Mouse (Mus musculus): ENCODE measurements around the gene Ccdc157. TPM values are rescaled to one million over a fixed set of nuclear protein-coding genes. Genes with fewer than 3 reads are reported as not detected.
A peak's percentile ranks its signal among the peaks of the same experiment; 100 is the strongest.

Ccdc157 gene
- polyA plus RNA-seq, 1 experiment from 2014 or later: 2.4 TPM

DNA sequence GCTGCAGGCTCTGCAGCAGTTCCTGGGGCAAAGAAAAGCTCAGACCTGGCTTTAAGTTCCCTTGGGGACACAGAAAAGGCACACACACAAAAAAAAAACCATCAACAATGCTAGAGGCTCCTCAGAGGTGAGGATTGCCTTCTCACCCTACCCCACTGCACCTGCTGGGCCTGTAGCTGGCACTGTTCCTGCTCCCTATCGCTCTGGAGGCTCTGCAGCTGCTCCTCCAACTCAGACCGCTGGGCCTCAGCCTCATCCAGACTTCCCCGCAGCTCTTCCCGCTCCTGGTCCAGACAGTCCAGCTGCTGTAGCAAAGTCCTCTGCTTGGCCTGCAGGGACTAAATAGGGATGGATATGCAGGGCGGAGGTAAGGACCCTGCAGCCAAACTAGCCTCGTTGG, 13.7 kb downstream of the Ccdc157 start:
- WGBS: 78% methylated on average over 6 of the region's 6 CpGs
- no peak for ATAC-seq
- Histone ChIP-seq H3K27ac (ENCODE audit: low read depth, low read length) (no peak overlapping the region), H3K36me3 (ENCODE audit: control insufficient read depth, insufficient read depth, low read length) (peaks cover 35% of the 10 kb centered on the region), H3K4me1 (ENCODE audit: control insufficient read depth, insufficient read depth, low read length) (no peaks in the 10 kb centered on the region), H3K9me3 (replicated peaks; ENCODE audit: control insufficient read depth, low read length) (no peaks in the 10 kb centered on the region), H3K4me2 (ENCODE audit: low read length) (no peak overlapping the region), H3K4me3 (ENCODE audit: low read depth, low read length) (no peak overlapping the region), H3K27me3 (replicated peaks; ENCODE audit: control insufficient read depth, insufficient read depth, low read length) (no peaks in the 10 kb centered on the region), H3K9ac (ENCODE audit: low read length) (no peak overlapping the region)
- DNase-seq (ENCODE audit: low spot score): no peak

DNA sequence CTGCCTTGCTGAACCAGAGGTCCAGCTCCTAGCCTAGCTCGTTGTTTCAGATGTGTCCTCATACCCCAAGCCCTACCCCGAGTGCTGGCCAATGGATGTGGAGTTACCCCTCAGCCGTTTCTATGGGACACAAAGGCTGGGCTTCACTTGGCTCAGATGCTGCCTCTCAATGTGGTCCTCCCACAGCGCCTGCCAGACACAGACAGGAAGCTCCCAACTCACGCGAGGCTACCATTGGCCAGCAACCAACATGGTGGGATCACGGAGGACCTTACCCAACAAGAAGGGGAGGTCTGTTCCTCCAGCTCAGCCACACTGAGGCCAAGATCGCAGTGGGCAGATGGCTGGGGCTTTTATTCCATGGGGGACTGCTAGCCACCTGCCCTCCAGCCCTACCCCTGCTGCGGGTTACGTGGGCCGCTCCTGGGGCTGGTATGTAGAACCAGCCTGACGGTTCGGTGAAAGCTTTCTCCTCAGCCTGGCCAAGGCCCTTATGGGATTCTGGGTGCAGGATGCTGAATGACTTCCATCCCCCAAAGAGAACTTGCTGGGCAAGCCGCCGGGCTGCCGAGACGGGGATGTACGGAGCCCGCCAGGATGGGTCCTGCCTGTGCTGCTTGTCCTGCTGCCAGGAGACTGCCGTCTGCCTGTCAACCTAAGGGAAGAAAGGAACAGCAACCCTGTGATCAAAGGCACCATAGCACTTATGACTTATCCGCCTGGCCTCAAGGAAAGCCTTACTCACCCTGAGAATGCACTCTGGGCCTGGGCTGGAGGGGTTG, 16.6 kb downstream of the Ccdc157 start:
- no peak for DNase-seq (ENCODE audit: low spot score)
- ATAC-seq: no peak
- Histone ChIP-seq H3K4me1 (ENCODE audit: control insufficient read depth, insufficient read depth, low read length) (no peaks in the 10 kb centered on the region), H3K4me2 (ENCODE audit: low read length) (no peak overlapping the region), H3K9me3 (replicated peaks; ENCODE audit: control insufficient read depth, low read length) (no peaks in the 10 kb centered on the region), H3K36me3 (ENCODE audit: control insufficient read depth, insufficient read depth, low read length) (peaks cover 64% of the 10 kb centered on the region), H3K27me3 (replicated peaks; ENCODE audit: control insufficient read depth, insufficient read depth, low read length) (no peaks in the 10 kb centered on the region), H3K9ac (ENCODE audit: low read length) (no peak overlapping the region), H3K27ac (ENCODE audit: low read depth, low read length) (no peak overlapping the region), H3K4me3 (ENCODE audit: low read depth, low read length) (no peak overlapping the region)
- WGBS: 92% methylated on average over 21 of the region's 21 CpGs

GRCm38 (mm10) chr11:4142352-4142751, 17.7 kb downstream of the Ccdc157 start:
- WGBS: 88% methylated on average over 4 of the region's 4 CpGs
- H3K27me3 ChIP-seq (replicated peaks; ENCODE audit: control insufficient read depth, insufficient read depth, low read length): no peaks in the 10 kb centered on the region
- H3K9ac ChIP-seq (ENCODE audit: low read length): no peak overlapping the region
- DNase-seq (ENCODE audit: low spot score): no peak
- ATAC-seq: no peak
- H3K4me2 ChIP-seq (ENCODE audit: low read length): no peak overlapping the region
- peaks cover 73% of the 10 kb centered on the region for H3K36me3 ChIP-seq (ENCODE audit: control insufficient read depth, insufficient read depth, low read length)
- no peaks in the 10 kb centered on the region for H3K4me1 ChIP-seq (ENCODE audit: control insufficient read depth, insufficient read depth, low read length)
- H3K27ac ChIP-seq (ENCODE audit: low read depth, low read length): no peak overlapping the region
- H3K4me3 ChIP-seq (ENCODE audit: low read depth, low read length): no peak overlapping the region
- no peaks in the 10 kb centered on the region for H3K9me3 ChIP-seq (replicated peaks; ENCODE audit: control insufficient read depth, low read length)

GRCm38 (mm10) chr11:4141505-4141904, 18.6 kb downstream of the Ccdc157 start:
- no peak overlapping the region for H3K4me2 ChIP-seq (ENCODE audit: low read length)
- H3K27ac ChIP-seq (ENCODE audit: low read depth, low read length): no peak overlapping the region
- DNase-seq (ENCODE audit: low spot score) (no peak), ATAC-seq (no peak)
- peaks cover 4% of the 10 kb centered on the region; the same call in 1 of the 2 replicates for H3K4me1 ChIP-seq (ENCODE audit: control insufficient read depth, insufficient read depth, low read length)
- H3K4me3 ChIP-seq (ENCODE audit: low read depth, low read length): no peak overlapping the region
- no peak overlapping the region for H3K9ac ChIP-seq (ENCODE audit: low read length)
- peaks cover 73% of the 10 kb centered on the region for H3K36me3 ChIP-seq (ENCODE audit: control insufficient read depth, insufficient read depth, low read length)
- H3K9me3 ChIP-seq (replicated peaks; ENCODE audit: control insufficient read depth, low read length): no peaks in the 10 kb centered on the region
- no peaks in the 10 kb centered on the region for H3K27me3 ChIP-seq (replicated peaks; ENCODE audit: control insufficient read depth, insufficient read depth, low read length)

GRCm38 (mm10) chr11:4138964-4139363, 21.1 kb downstream of the Ccdc157 start:
- Histone ChIP-seq H3K4me2 (ENCODE audit: low read length) (no peak overlapping the region), H3K4me1 (ENCODE audit: control insufficient read depth, insufficient read depth, low read length) (peaks cover 11% of the 10 kb centered on the region; the same call in 1 of the 2 replicates), H3K36me3 (ENCODE audit: control insufficient read depth, insufficient read depth, low read length) (peaks cover 63% of the 10 kb centered on the region), H3K27me3 (replicated peaks; ENCODE audit: control insufficient read depth, insufficient read depth, low read length) (no peaks in the 10 kb centered on the region), H3K9ac (ENCODE audit: low read length) (no peak overlapping the region), H3K9me3 (replicated peaks; ENCODE audit: control insufficient read depth, low read length) (no peaks in the 10 kb centered on the region), H3K4me3 (ENCODE audit: low read depth, low read length) (no peak overlapping the region), H3K27ac (ENCODE audit: low read depth, low read length) (no peak overlapping the region)
- WGBS: 78% methylated on average over 2 of the region's 2 CpGs
- no peak for ATAC-seq
- DNase-seq (ENCODE audit: low spot score): no peak

DNA sequence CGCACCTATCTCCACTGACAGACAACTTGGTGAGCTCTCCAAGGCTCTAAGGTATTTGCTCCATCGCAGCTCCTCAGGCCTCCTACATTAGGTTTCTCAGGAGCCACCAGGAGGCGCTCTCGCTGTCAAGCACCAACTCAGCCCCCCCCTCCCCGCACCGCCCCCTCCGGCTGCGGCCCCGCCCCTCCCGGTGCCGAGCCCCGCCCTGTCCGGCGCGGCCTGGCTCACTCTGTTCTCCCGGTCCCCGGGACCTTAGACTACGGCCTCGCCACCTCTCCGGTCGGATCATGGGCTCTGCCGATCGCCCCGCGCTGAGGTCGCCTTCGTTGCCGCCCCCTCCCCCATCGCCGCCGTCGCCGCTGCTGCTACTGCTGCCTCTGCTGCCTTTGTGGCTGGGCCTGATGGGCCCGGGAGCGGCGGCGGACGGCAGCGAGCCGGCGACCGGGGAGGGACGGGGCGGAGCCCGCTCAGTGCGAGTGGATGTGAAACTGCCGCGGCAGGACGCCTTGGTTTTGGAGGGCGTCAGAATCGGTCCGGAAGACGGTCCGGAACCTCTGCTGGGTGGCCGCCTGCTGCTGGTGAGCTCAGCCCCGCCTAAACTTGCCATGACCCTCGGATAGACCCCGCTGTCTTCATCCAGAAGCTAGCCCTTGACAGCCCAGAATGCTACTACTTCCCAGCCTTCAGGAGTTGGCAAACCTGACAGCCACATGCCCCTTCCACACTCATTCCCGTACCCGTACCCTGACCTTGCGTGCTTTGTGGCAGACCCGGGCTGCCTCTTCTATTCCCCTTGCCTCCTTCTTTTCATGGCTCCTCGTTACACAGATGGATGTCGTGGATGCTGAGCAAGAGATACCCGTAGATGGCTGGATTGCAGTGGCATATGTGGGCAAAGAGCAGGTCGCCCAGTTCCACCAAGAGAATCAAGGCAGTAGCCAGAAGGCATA, 24.8 kb downstream of the Ccdc157 start, which contains the start of gene Rnf215:
TSS of gene Rnf215 (plus strand) at position 217 of the 950 bp plus-strand sequence.
- Histone ChIP-seq H3K9ac (ENCODE audit: low read length) (peak within 1 kb of the TSS; percentile 97), H3K4me3 (ENCODE audit: low read depth, low read length) (peak within 1 kb of the TSS; percentile 85), H3K4me1 (ENCODE audit: control insufficient read depth, insufficient read depth, low read length) (peaks cover 11% of the 10 kb centered on the region; the same call in 1 of the 2 replicates), H3K36me3 (ENCODE audit: control insufficient read depth, insufficient read depth, low read length) (peaks cover 26% of the 10 kb centered on the region), H3K27ac (ENCODE audit: low read depth, low read length) (peak within 1 kb of the TSS; percentile 75), H3K27me3 (replicated peaks; ENCODE audit: control insufficient read depth, insufficient read depth, low read length) (no peaks in the 10 kb centered on the region), H3K9me3 (replicated peaks; ENCODE audit: control insufficient read depth, low read length) (no peaks in the 10 kb centered on the region), H3K4me2 (ENCODE audit: low read length) (peak within 1 kb of the TSS; percentile 65)
- 2% methylated on average over 63 of the region's 66 CpGs for WGBS
- DNase-seq (ENCODE audit: low spot score) (peak; percentile 95), ATAC-seq (peak; percentile 94)

GRCm38 (mm10) chr11:4134400-4134799, 25.7 kb downstream of the Ccdc157 start:
- DNase-seq (ENCODE audit: low spot score): no peak
- Histone ChIP-seq H3K27ac (ENCODE audit: low read depth, low read length) (no peak overlapping the region), H3K27me3 (replicated peaks; ENCODE audit: control insufficient read depth, insufficient read depth, low read length) (no peaks in the 10 kb centered on the region), H3K9me3 (replicated peaks; ENCODE audit: control insufficient read depth, low read length) (no peaks in the 10 kb centered on the region), H3K4me2 (ENCODE audit: low read length) (0 out of 2 replicates have a peak overlapping the region, but pooled peaks have one; percentile 65), H3K36me3 (ENCODE audit: control insufficient read depth, insufficient read depth, low read length) (peaks cover 17% of the 10 kb centered on the region), H3K4me3 (ENCODE audit: low read depth, low read length) (no peak overlapping the region), H3K9ac (ENCODE audit: low read length) (peak overlapping the region; percentile 25; the same call in 1 of the 2 replicates), H3K4me1 (ENCODE audit: control insufficient read depth, insufficient read depth, low read length) (peaks cover 11% of the 10 kb centered on the region; the same call in 1 of the 2 replicates)
- WGBS: 64% methylated on average over 6 of the region's 6 CpGs
- ATAC-seq: no peak

- no peak for ATAC-seq
- DNase-seq (ENCODE audit: low spot score): no peak
- H3K4me3 ChIP-seq (ENCODE audit: low read depth, low read length): no peak overlapping the region
- no peak overlapping the region for H3K4me2 ChIP-seq (ENCODE audit: low read length)
- no peaks in the 10 kb centered on the region for H3K9me3 ChIP-seq (replicated peaks; ENCODE audit: control insufficient read depth, low read length)
- H3K36me3 ChIP-seq (ENCODE audit: control insufficient read depth, insufficient read depth, low read length): peaks cover 8% of the 10 kb centered on the region; the same call in 1 of the 2 replicates
- peaks cover 11% of the 10 kb centered on the region; the same call in 1 of the 2 replicates for H3K4me1 ChIP-seq (ENCODE audit: control insufficient read depth, insufficient read depth, low read length)
- no peak overlapping the region for H3K9ac ChIP-seq (ENCODE audit: low read length)
- H3K27ac ChIP-seq (ENCODE audit: low read depth, low read length): no peak overlapping the region
- no peaks in the 10 kb centered on the region for H3K27me3 ChIP-seq (replicated peaks; ENCODE audit: control insufficient read depth, insufficient read depth, low read length)
- 60% methylated on average over 3 of the region's 3 CpGs for WGBS
Measured at GRCm38 (mm10) chr11:4133450-4133849, 26.6 kb downstream of the Ccdc157 start.
